Mouse (Mus musculus) thymus, adult 18-20 months (tissue): ENCODE measurements at regions not wholly inside any gene's neighbourhood (a gene's known extent, or its start where the extent isn't known, plus 50 kb on each side); places are given as distances from the start of the nearest gene placed in this dataset.

Experiments
- DNase-seq, 2 experiments: peaks; one replicate each; pipeline ENCODE4 v3.0.0; 2022; ENCODE audit warnings: mixed read lengths in 2 of 2

- DNase-seq = no peak
Observed at GRCm38 (mm10) chr6:117622946-117623345, 218.0 kb upstream of the Zfp637 start.

DNA sequence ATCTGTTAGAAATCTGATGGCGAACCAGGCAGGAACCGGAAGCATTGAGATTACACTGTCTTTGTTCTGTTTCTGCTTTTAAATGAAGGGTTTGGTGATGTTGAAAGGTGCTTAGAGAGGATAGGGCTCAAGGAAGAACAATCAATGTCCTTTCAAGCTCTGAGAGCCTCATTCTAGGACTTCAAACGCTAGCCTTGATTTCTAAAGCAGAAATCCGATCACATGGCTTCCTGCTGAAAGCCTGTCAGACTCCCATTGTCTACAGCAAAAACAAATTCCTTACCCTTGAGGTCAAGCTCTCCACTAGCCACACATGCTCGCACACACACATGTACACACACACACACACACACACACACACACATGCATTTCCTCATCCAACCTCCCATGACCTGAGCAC, 215.3 kb upstream of the Zfp637 start:
- no peak for DNase-seq

GRCm38 (mm10) chr6:117627461-117627860, 213.5 kb upstream of the Zfp637 start:
- DNase-seq = no peak

GRCm38 (mm10) chr6:117646628-117647027, 194.4 kb upstream of the Zfp637 start:
- no peak for DNase-seq

DNA sequence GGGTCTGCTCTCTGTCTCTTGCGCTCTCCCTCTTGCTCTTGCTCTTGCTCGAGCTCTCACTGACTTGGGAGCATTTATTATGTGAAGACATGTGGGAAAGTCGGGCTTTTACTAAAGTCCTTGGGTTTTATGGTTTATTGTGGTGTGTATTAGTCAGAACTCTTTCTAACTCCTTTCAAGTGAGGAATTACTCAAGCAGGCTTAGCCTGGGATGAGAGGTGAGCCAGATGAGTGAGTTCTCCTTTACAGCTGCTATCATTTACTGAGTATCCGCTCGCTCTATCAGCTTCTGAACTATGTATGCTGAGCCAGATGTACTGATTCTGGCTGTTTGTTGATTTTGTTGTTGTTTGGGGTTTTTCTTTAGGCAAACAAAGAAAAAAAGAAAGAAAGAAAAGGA, 190.4 kb upstream of the Zfp637 start:
- no peak for DNase-seq

DNA sequence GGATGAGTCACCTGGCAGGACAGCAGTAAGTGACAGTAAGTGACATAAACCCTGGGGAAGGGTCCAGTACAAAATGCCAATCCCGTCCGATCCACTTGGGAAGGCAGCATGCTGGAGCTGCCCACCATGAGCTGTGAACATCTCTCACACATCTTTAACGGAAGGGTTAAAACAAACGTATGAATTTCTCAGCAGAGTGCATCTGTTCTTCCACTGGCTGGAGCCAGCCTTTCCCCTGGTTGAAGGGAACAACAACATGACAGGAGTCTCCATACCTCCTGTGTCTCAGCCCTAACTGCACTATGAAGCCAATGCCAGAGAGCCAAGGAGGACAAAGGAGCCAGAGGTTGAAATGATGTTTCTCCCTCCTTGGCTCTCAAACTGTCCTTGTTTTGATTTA, 189.4 kb upstream of the Zfp637 start:
- no peak for DNase-seq

DNA sequence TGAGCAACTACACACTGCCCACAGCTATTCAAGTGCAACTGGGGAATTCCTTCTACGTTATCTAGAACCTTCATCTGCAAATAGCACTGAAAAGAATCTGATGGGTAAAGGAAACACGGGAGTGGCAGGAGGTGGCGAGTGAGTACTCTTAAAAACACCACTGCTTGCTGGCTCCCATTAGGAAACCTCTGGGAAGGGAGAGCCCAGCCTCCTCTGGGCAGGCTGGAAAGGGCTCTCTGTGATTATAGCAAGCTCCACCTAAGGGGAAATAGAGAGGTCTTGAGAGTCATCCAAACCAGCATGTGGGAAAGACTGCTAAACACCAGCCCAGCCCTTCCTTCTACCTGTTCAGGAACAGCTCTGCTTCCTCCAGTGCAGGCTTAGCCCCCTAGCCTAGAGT, 189.0 kb upstream of the Zfp637 start:
- no peak for DNase-seq

DNA sequence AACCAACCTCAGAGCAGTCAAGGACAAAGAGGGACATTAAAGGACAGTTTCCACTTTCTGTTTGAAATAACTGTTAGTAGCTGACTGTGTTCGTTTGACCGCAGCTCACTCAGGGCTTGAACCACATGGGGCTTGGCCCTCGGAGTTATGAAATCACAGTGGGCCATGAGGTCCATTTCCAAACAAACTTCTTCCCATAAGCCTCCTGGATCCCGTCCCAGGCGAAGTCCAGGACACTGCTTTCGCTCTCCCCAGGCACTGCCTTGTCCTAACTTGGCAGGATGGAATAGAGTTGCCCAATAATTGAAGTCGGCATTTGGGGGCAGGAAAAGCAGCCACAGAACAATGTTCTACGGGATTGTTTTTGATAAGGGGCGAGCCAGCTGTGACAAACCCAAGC, 188.1 kb upstream of the Zfp637 start:
- DNase-seq = no peak

- no peak for DNase-seq
Observed at GRCm38 (mm10) chr6:117653886-117654425, 187.0 kb upstream of the Zfp637 start.

- no peak for DNase-seq
Observed at GRCm38 (mm10) chr6:117655986-117656385, 185.0 kb upstream of the Zfp637 start.

GRCm38 (mm10) chr6:117660576-117660975, 180.4 kb upstream of the Zfp637 start:
- no peak for DNase-seq

DNA sequence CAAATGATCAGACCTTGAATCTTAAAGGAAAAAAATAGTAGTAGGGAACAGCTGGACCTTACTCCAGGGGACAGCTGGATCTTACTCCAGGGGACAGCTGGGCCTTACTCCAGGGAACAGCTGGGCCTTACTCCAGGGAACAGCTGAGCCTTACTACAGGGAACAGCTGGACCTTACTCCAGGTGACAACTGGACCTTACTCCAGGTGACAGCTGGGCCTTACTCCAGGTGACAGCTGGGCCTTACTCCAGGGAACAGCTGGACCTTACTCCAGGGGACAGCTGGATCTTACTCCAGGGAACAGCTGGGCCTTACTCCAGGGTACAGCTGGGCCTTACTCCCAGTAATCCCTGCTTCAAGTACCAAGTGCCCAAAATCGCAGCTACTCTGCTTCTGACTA, 178.3 kb upstream of the Zfp637 start:
- DNase-seq = no peak

GRCm38 (mm10) chr6:117670337-117670736, 170.6 kb upstream of the Zfp637 start:
- DNase-seq = no peak

DNA sequence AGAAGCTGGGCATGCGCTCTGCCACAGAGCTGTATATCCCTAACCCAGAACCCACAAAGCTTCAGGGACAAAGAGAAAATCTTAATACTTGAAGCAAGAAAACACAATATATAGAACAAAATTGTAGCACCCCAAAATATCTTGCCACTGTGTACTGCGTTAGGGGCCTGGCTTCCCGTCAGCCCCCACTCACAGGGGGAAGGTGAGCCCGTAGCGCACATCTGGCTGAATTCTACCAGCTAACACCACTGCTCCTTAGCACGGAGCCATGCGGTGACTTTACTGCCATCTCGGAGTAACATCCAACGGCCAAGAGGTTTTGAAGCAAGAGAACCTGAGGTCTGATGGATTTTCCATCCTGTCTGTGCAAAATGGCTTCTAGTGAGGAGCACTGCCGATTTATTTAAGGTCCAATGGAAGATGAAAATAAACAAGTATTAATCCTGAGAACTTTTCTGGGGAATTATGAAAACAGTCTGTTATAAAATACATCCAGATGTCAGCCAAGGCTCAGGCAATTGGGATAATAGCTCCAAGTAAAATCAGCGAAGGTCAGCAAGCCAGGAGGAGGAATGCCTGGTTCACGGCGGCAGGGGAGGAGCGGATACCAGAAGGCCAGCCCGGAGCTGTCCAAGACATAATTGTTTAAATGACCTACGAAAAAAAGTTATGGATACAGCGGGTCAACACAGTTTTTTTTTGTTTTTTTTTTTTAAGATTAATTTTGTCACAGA, 170.0 kb upstream of the Zfp637 start:
- DNase-seq = no peak

GRCm38 (mm10) chr6:117675059-117675800, 165.8 kb upstream of the Zfp637 start:
- peak in 1 of 2 experiments; percentile 12 for DNase-seq

DNA sequence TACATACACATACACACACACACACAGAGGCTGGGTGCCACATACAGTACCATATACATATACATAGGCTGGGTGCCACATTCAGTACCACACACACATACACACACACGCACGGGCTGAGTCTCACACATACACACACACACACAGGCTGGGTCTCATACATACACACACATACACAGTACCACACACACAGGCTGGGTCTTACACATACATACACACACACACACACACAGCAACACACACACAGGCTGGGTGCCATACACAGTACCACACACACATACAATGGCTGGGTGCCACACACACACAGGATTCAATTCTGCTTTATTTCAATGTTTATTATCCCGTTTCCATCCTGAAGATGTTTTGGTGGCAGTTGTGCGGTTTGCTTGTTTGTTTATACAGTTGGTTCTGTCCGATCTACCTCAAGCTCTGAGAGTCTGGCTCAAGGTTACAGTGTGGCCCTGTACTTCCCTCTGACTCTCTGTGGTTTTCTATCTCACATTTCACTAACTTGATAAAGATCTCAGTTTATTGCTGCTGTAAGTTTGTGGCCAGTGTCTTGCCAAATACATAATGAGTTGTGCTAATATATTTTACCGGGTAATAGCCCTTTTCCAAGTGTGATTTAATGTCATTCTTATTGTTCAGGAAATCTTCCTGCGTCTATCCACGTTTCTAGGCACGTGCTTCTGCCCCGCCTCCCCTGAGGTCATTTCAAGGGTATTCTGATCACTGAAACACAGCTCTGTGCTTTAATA, 164.7 kb upstream of the Zfp637 start:
- no peak for DNase-seq

DNA sequence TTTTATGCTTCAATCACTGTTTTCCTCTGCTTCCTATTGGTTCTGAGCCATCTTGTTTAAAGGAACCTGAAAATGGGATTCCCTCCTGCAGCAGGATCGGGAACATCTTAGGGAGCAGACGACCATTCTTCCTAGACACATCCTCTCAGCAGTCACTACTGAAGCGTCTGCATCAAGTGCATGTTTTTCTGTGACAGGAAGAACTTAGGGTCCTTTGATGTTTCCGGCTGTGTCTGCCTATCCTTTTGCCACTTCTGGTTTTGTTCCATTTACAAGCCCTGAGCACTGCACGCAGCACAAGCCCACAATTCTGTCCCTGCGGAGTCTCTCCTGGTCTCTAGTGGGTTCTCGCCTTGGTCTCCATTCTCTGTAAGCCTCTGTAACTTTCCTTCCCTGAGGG, 163.9 kb upstream of the Zfp637 start:
- peak in 1 of 2 experiments; percentile 18 for DNase-seq

DNA sequence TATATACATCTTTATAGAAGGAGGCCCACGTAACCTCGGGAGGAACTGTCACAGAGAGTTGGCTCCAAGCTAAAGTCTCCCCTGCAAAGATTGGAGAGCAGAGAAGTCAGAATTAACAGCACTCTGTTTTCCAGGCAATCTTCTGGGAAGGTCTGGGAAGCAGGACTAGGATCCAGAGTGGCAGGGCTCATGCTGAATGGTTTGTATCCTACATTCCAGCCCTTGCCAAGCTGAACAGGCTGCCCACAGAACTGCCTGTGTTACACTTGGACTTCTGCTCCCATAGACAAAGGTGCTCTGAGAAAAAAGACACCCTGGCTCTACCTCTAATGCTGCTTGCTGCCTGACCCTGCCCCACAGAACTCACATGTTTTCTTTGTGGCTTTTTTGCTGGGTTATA, 163.2 kb upstream of the Zfp637 start:
- no peak for DNase-seq

- no peak for DNase-seq
Observed at GRCm38 (mm10) chr6:117678276-117678675, 162.7 kb upstream of the Zfp637 start.

DNA sequence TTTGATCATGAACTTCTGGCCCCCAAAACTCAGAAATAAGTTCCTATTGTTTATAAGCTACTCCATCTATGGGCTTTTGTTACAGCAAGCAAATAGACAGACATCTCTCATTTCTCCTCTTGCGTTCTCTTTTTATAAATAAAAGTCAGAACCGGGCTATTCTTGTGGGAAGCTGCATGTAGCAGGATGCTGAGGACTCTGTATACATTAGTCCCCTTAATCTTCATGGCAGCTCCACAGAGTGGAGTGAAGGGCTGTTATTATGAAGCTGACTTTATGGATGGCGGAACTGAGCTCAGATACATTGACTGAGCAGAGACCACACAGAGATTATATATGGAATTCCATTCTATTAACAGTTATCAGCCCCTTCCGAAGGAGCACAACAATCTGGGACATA, 162.1 kb upstream of the Zfp637 start:
- no peak for DNase-seq

DNA sequence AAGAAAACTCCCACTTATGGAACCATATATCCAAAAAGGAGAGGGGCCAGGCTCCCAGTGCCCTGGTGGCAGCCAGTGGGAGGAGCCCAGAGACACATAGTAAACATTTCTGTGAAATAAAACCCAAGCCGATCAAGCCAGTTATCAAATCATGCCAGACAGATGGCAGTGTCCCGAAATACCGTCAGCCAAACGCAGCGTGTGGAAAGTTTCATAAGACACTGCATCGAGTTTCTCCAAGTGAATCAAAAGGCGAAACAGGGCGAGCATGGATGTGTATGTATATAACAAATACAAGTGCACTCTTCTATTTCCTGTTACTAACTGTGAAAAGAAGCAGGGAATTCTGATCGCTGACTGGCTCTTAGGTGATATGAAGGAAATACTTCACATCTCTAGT, 154.8 kb upstream of the Zfp637 start:
- no peak for DNase-seq

- DNase-seq = peak in 1 of 2 experiments; percentile 5
Observed at GRCm38 (mm10) chr6:117687045-117687444, 153.9 kb upstream of the Zfp637 start.

- DNase-seq = no peak
Observed at GRCm38 (mm10) chr6:117688664-117689178, 152.3 kb upstream of the Zfp637 start.
